Mouse (Mus musculus) Muller cell, postnatal 12 days (primary cell): ENCODE results near the gene Ikzf3.

Experiments used
- DNase-seq: peaks from one replicate; pipeline ENCODE4 v3.0.0-alpha.2; 2015; ENCODE audit errors: inconsistent ontology term

The Ikzf3 gene

GRCm38 (mm10) chr11:98545711-98546231, at the start of gene Ikzf3:
TSS of gene Ikzf3 (minus strand) at chr11:98546031.
- DNase-seq: peak; percentile 31

- no peak for DNase-seq
Observed at GRCm38 (mm10) chr11:98595473-98595872, 49.6 kb upstream of the Ikzf3 start.

- DNase-seq: no peak
Observed at GRCm38 (mm10) chr11:98595021-98595420, 49.2 kb upstream of the Ikzf3 start.

GRCm38 (mm10) chr11:98590548-98591445, 45.0 kb upstream of the Ikzf3 start:
- no peak for DNase-seq

- no peak for DNase-seq
Observed at GRCm38 (mm10) chr11:98589306-98589705, 43.5 kb upstream of the Ikzf3 start.

GRCm38 (mm10) chr11:98588833-98589281, 43.0 kb upstream of the Ikzf3 start:
- peak; percentile 88 for DNase-seq

- peak; percentile 90 for DNase-seq
Observed at GRCm38 (mm10) chr11:98587684-98588546, 42.1 kb upstream of the Ikzf3 start.

GRCm38 (mm10) chr11:98586892-98587563, 41.2 kb upstream of the Ikzf3 start, which contains the start of gene Ormdl3:
TSS of gene Ormdl3 (minus strand) at chr11:98587368.
- peak; percentile 99 for DNase-seq

GRCm38 (mm10) chr11:98586087-98586891, 40.5 kb upstream of the Ikzf3 start:
- DNase-seq: peak; percentile 21

GRCm38 (mm10) chr11:98584629-98585177, 38.9 kb upstream of the Ikzf3 start:
- no peak for DNase-seq

GRCm38 (mm10) chr11:98584146-98584545, 38.3 kb upstream of the Ikzf3 start:
- no peak for DNase-seq

GRCm38 (mm10) chr11:98583571-98583970, 37.7 kb upstream of the Ikzf3 start:
- no peak for DNase-seq

GRCm38 (mm10) chr11:98583265-98583552, 37.4 kb upstream of the Ikzf3 start:
- DNase-seq: no peak

- DNase-seq: no peak
Observed at GRCm38 (mm10) chr11:98582551-98583264, 36.9 kb upstream of the Ikzf3 start.

GRCm38 (mm10) chr11:98582030-98582388, 36.2 kb upstream of the Ikzf3 start:
- no peak for DNase-seq

- DNase-seq: no peak
Observed at GRCm38 (mm10) chr11:98581286-98582029, 35.6 kb upstream of the Ikzf3 start.

- DNase-seq: no peak
Observed at GRCm38 (mm10) chr11:98580301-98581121, 34.7 kb upstream of the Ikzf3 start.

GRCm38 (mm10) chr11:98577776-98578175, 31.9 kb upstream of the Ikzf3 start:
- DNase-seq: peak; percentile 26
